ENCODE assay signal across 10 mouse cellular contexts in genomic region chr19:10976318-10976717, GRCm38 (mm10). TPM values are rescaled to one million over a fixed set of nuclear protein-coding genes. Genes with fewer than 3 reads are reported as not detected.
A peak's percentile ranks its signal among the peaks of the same experiment; 100 is the strongest.
DNase-seq lines count a peak whose midpoint lies in the region; ATAC-seq and TF ChIP-seq lines count a peak whose summit lies in the region.
"Had no signal": no experiment of that assay in that cellular context is flagged by ENCODE, and none has a peak within 500 bp of the region (broad histone marks: within the 10 kb centered on the region; RNA-seq: fewer than 3 reads in every experiment).

No protein-coding gene starts in this region.

- no peaks in the 10 kb centered on the region for H3K27me3 ChIP-seq in liver, postnatal 0 days (ENCODE audit: insufficient read depth, low read length)
- H3K27me3 ChIP-seq in liver, embryonic 11.5 days (replicated peaks; ENCODE audit: control insufficient read depth, insufficient read depth, low read length), result no peaks in the 10 kb centered on the region

- H3K36me3 ChIP-seq in liver, postnatal 0 days (replicated peaks; ENCODE audit: insufficient read depth, low read length), result no peaks in the 10 kb centered on the region
- H3K36me3 ChIP-seq in liver, embryonic 11.5 days (ENCODE audit: control insufficient read depth, insufficient read depth, low read length), result no peaks in the 10 kb centered on the region
- H3K36me3 ChIP-seq: heart, embryonic 13.5 days had no signal

- no peak overlapping the region for H3K4me3 ChIP-seq in liver, postnatal 0 days (ENCODE audit: low read depth, low read length)
- no peak overlapping the region for H3K4me3 ChIP-seq in liver, embryonic 11.5 days (ENCODE audit: low read depth, low read length)
- H3K4me3 ChIP-seq: heart, embryonic 13.5 days had no signal

- ATAC-seq in liver, postnatal 0 days, result peak; percentile 28; the same call in 1 of the 2 replicates
- ATAC-seq in liver, embryonic 11.5 days (replicated peaks; ENCODE audit: low FRiP score), result no peak

- WGBS in liver, postnatal 0 days (ENCODE audit: insufficient replicate concordance), result 47% methylated on average over 4 of the region's 4 CpGs
- WGBS in liver, embryonic 11.5 days, result 39% methylated on average over 4 of the region's 4 CpGs

- no peak overlapping the region for H3K27ac ChIP-seq in liver, postnatal 0 days (ENCODE audit: low read depth)
- H3K27ac ChIP-seq in liver, embryonic 11.5 days (ENCODE audit: low read depth, low read length), result no peak overlapping the region
- H3K27ac ChIP-seq: heart, embryonic 13.5 days had no signal

- no peak for TF ChIP-seq EP300 in liver, postnatal 0 days (IDR thresholded peaks at IDR 0.05; ENCODE audit: low read depth)

- no peaks in the 10 kb centered on the region; the same call in 1 of the 2 replicates for H3K9me3 ChIP-seq in liver, postnatal 0 days (ENCODE audit: low read length)
- no peaks in the 10 kb centered on the region for H3K9me3 ChIP-seq in liver, embryonic 11.5 days (ENCODE audit: control insufficient read depth, low read length)

- H3K4me2 ChIP-seq in liver, postnatal 0 days (ENCODE audit: low read depth, low read length), result no peak overlapping the region
- no peak overlapping the region for H3K4me2 ChIP-seq in liver, embryonic 11.5 days
- H3K4me2 ChIP-seq: heart, embryonic 13.5 days had no signal

- peak; percentile 18 to 27 for DNase-seq in cerebellum, postnatal 10 days
- DNase-seq in cerebellum, adult 11-12 months, result no peak
- peak; percentile 23 for DNase-seq in liver, postnatal 0 days
- no peak for DNase-seq in liver, embryonic 11.5 days (ENCODE audit: low spot score)
- peak; percentile 89 for DNase-seq in NIH3T3 (ENCODE audit: low read depth)
- peak; percentile 42 for DNase-seq in lung, postnatal 36 days
- DNase-seq in testis, postnatal 14 days (ENCODE audit: low spot score), result no peak
- DNase-seq in left cerebral cortex, postnatal 4 days, result no peak

- intact Hi-C loops in left cerebral cortex, postnatal 4 days (cut with DNase I), result no loop called here

- no peak overlapping the region for H3K9ac ChIP-seq in liver, postnatal 0 days (replicated peaks)
- no peak overlapping the region for H3K9ac ChIP-seq in liver, embryonic 11.5 days (ENCODE audit: low read depth, low read length)
- H3K9ac ChIP-seq: heart, embryonic 13.5 days had no signal

- H3K4me1 ChIP-seq in liver, postnatal 0 days (ENCODE audit: insufficient read depth), result peaks cover 10% of the 10 kb centered on the region
- no peaks in the 10 kb centered on the region for H3K4me1 ChIP-seq in liver, embryonic 11.5 days (replicated peaks; ENCODE audit: control insufficient read depth, insufficient read depth, low read length)

- TF ChIP-seq CTCF in liver, postnatal 0 days (IDR thresholded peaks at IDR 0.05; ENCODE audit: low read depth), result peak; percentile 50

RNA-seq across cellular contexts. Expression of gene Ms4a10, which starts 1.8 kb away (rescaled TPM):
- not detected in 2 replicates for polyA plus RNA-seq in liver, postnatal 0 days (2015; fragmentation: Nextera tagmentation; extraction: Ambion mirVana)
- polyA plus RNA-seq in liver, embryonic 11.5 days (2014; fragmentation: Nextera tagmentation; extraction: Ambion mirVana), result not detected in 2 replicates
- total RNA-seq in left cerebral cortex, postnatal 4 days (2021), result not detected
- polyA plus RNA-seq: lung, embryonic 16.5 days had no signal

RNA-seq across cellular contexts. Expression of gene Ms4a15, which starts 16.7 kb away (rescaled TPM):
- polyA plus RNA-seq in liver, postnatal 0 days (2015; fragmentation: Nextera tagmentation; extraction: Ambion mirVana), result not detected in 2 replicates
- not detected in 2 replicates for polyA plus RNA-seq in liver, embryonic 11.5 days (2014; fragmentation: Nextera tagmentation; extraction: Ambion mirVana)
- under 1 TPM in 1 of 2 experiments, not detected in 1; 0.22 TPM for total RNA-seq in left cerebral cortex, postnatal 4 days (2021)
- polyA plus RNA-seq: heart, embryonic 13.5 days; lung, embryonic 16.5 days had no signal

RNA-seq across cellular contexts. Expression of gene Ccdc86, which starts 27.3 kb away (rescaled TPM):
- polyA plus RNA-seq in liver, postnatal 0 days (2015; fragmentation: Nextera tagmentation; extraction: Ambion mirVana), result 11.6 and 12.4 TPM in 2 replicates
- 46.0 TPM in 2 replicates for polyA plus RNA-seq in liver, embryonic 11.5 days (2014; fragmentation: Nextera tagmentation; extraction: Ambion mirVana)
- total RNA-seq in left cerebral cortex, postnatal 4 days (2021), result 10 to 100 TPM; 10.0 to 11.4 TPM

RNA-seq across cellular contexts. Expression of gene Ptgdr2, which starts 39.4 kb away (rescaled TPM):
- not detected in 2 replicates for polyA plus RNA-seq in liver, postnatal 0 days (2015; fragmentation: Nextera tagmentation; extraction: Ambion mirVana)
- not detected in 2 replicates for polyA plus RNA-seq in liver, embryonic 11.5 days (2014; fragmentation: Nextera tagmentation; extraction: Ambion mirVana)
- total RNA-seq in left cerebral cortex, postnatal 4 days (2021), result under 1 TPM; 0.28 to 0.38 TPM

RNA-seq across cellular contexts. Expression of gene Ms4a18, which starts 41.5 kb away (rescaled TPM):
- polyA plus RNA-seq in liver, postnatal 0 days (2015; fragmentation: Nextera tagmentation; extraction: Ambion mirVana), result not detected in 2 replicates
- polyA plus RNA-seq in liver, embryonic 11.5 days (2014; fragmentation: Nextera tagmentation; extraction: Ambion mirVana), result not detected in 2 replicates
- not detected for total RNA-seq in left cerebral cortex, postnatal 4 days (2021)
- polyA plus RNA-seq: heart, embryonic 13.5 days; lung, embryonic 16.5 days had no signal

Comparison
In these comparisons a context has a peak if more than half of its experiments do, and no peak if none do; other contexts are left out.
1. DNase-seq: peak in cerebellum, postnatal 10 days (2 of 2), liver, postnatal 0 days (single experiment), NIH3T3 (single experiment) and lung, postnatal 36 days (single experiment); none in cerebellum, adult 11-12 months (single experiment), liver, embryonic 11.5 days (single experiment), testis, postnatal 14 days (single experiment) and left cerebral cortex, postnatal 4 days (single experiment).